Mouse (Mus musculus): ENCODE results near the gene Iqca. TPM values are rescaled to one million over a fixed set of nuclear protein-coding genes. Genes with fewer than 3 reads are reported as not detected.

Gene Iqca
- polyA plus RNA-seq, 1 experiment from 2014 or later = 0.22 TPM

DNA sequence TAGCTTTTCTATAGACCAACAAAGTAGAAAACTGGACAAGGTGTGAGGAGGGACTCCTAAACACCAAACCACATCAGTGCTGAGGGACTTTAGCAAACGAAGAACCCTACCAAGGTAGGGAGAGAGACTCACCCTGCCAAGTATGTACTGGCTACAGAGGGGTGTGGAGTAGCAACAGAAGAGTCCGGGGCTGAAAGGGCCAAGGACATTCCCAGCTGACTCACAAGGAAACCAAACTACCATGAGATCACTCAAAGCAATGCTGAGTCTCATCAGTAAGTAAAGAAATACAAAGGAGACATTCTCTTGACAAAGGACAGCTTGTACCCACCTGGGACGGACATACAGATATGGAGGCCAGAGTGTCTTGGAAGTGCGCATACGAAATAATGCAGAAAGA, 132.9 kb downstream of the Iqca start:
- Histone ChIP-seq H3K27ac (ENCODE audit: low read depth) (no peak overlapping the region), H3K4me2 (ENCODE audit: low read length) (no peak overlapping the region), H3K4me1 (replicated peaks; ENCODE audit: control insufficient read depth, insufficient read depth, low read length) (no peaks in the 10 kb centered on the region), H3K36me3 (ENCODE audit: control insufficient read depth, insufficient read depth, low read length) (no peaks in the 10 kb centered on the region), H3K9me3 (ENCODE audit: control insufficient read depth, low read length) (no peaks in the 10 kb centered on the region), H3K27me3 (replicated peaks; ENCODE audit: control insufficient read depth, insufficient read depth, low read length) (no peaks in the 10 kb centered on the region), H3K4me3 (ENCODE audit: low read depth, low read length) (no peak overlapping the region), H3K9ac (ENCODE audit: low read length) (no peak overlapping the region)
- DNase-seq (ENCODE audit: low spot score) = no peak
- no peak for ATAC-seq (replicated peaks; ENCODE audit: low FRiP score, low TSS enrichment, low read depth)
- WGBS = 87% methylated on average over 5 of the region's 5 CpGs

- Histone ChIP-seq H3K27ac (ENCODE audit: low read depth) (no peak overlapping the region), H3K4me2 (ENCODE audit: low read length) (no peak overlapping the region), H3K9ac (ENCODE audit: low read length) (no peak overlapping the region), H3K27me3 (replicated peaks; ENCODE audit: control insufficient read depth, insufficient read depth, low read length) (no peaks in the 10 kb centered on the region), H3K36me3 (ENCODE audit: control insufficient read depth, insufficient read depth, low read length) (no peaks in the 10 kb centered on the region), H3K4me3 (ENCODE audit: low read depth, low read length) (no peak overlapping the region), H3K9me3 (ENCODE audit: control insufficient read depth, low read length) (no peaks in the 10 kb centered on the region), H3K4me1 (replicated peaks; ENCODE audit: control insufficient read depth, insufficient read depth, low read length) (no peaks in the 10 kb centered on the region)
- no peak for ATAC-seq (replicated peaks; ENCODE audit: low FRiP score, low TSS enrichment, low read depth)
- 81% methylated on average over 6 of the region's 6 CpGs for WGBS
- no peak for DNase-seq (ENCODE audit: low spot score)
Observed at GRCm38 (mm10) chr1:90018071-90018470, 135.1 kb downstream of the Iqca start.

- WGBS = 74% methylated on average over 5 of the region's 5 CpGs
- no peak within 1 kb of the TSS for H3K9ac ChIP-seq (ENCODE audit: low read length)
- H3K4me1 ChIP-seq (replicated peaks; ENCODE audit: control insufficient read depth, insufficient read depth, low read length) = no peaks in the 10 kb centered on the region
Observed at GRCm38 (mm10) chr1:90014446-90014845, 138.8 kb downstream of the Iqca start, which contains the start of gene Asb18. Asb18 (minus strand) TSS chr1:90014666.

DNA sequence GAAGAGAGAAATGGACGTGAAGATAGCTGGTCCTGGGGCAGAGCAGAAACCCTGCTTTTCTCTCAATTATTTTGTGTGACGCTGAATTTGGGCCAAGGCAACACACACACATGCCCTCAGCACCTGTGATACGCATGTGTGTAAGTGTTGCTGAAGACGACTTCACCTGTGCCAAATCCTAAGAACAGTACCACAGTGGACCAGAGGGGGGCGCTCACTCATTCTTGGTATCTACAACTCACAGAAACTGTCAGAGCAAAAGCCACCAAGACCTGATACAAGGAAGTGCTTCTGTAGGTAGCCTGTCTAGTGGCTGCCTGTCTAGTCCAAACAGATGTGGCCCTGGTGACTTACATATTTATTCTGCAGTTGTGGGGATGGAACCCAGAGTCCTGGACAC, 139.9 kb downstream of the Iqca start:
- no peaks in the 10 kb centered on the region for H3K9me3 ChIP-seq (ENCODE audit: control insufficient read depth, low read length)
- no peak overlapping the region for H3K4me3 ChIP-seq (ENCODE audit: low read depth, low read length)
- no peak overlapping the region for H3K27ac ChIP-seq (ENCODE audit: low read depth)
- ATAC-seq (replicated peaks; ENCODE audit: low FRiP score, low TSS enrichment, low read depth) (no peak), DNase-seq (ENCODE audit: low spot score) (no peak)
- WGBS = 80% methylated on average over 5 of the region's 5 CpGs
- no peak overlapping the region for H3K4me2 ChIP-seq (ENCODE audit: low read length)
- no peaks in the 10 kb centered on the region for H3K36me3 ChIP-seq (ENCODE audit: control insufficient read depth, insufficient read depth, low read length)
- no peaks in the 10 kb centered on the region for H3K4me1 ChIP-seq (replicated peaks; ENCODE audit: control insufficient read depth, insufficient read depth, low read length)
- H3K27me3 ChIP-seq (replicated peaks; ENCODE audit: control insufficient read depth, insufficient read depth, low read length) = no peaks in the 10 kb centered on the region
- H3K9ac ChIP-seq (ENCODE audit: low read length) = no peak overlapping the region

More at GRCm38 (mm10) chr1:90014446-90014845, 138.8 kb downstream of the Iqca start, which contains the start of gene Asb18:
- H3K36me3 ChIP-seq (ENCODE audit: control insufficient read depth, insufficient read depth, low read length) = no peaks in the 10 kb centered on the region
- no peak within 1 kb of the TSS for H3K4me3 ChIP-seq (ENCODE audit: low read depth, low read length)
- H3K27ac ChIP-seq (ENCODE audit: low read depth) = no peak within 1 kb of the TSS
- no peaks in the 10 kb centered on the region for H3K9me3 ChIP-seq (ENCODE audit: control insufficient read depth, low read length)
- no peak for ATAC-seq (replicated peaks; ENCODE audit: low FRiP score, low TSS enrichment, low read depth)
- H3K4me2 ChIP-seq (ENCODE audit: low read length) = no peak within 1 kb of the TSS
- DNase-seq (ENCODE audit: low spot score) = no peak
- H3K27me3 ChIP-seq (replicated peaks; ENCODE audit: control insufficient read depth, insufficient read depth, low read length) = no peaks in the 10 kb centered on the region

- no peak overlapping the region for H3K27ac ChIP-seq (ENCODE audit: low read depth)
- H3K9me3 ChIP-seq (ENCODE audit: control insufficient read depth, low read length) = no peaks in the 10 kb centered on the region
- H3K4me3 ChIP-seq (ENCODE audit: low read depth, low read length) = no peak overlapping the region
- DNase-seq (ENCODE audit: low spot score) = no peak
- ATAC-seq (replicated peaks; ENCODE audit: low FRiP score, low TSS enrichment, low read depth) = no peak
- no peak overlapping the region for H3K4me2 ChIP-seq (ENCODE audit: low read length)
- WGBS = 65% methylated on average over 7 of the region's 7 CpGs
- H3K9ac ChIP-seq (ENCODE audit: low read length) = no peak overlapping the region
- H3K4me1 ChIP-seq (replicated peaks; ENCODE audit: control insufficient read depth, insufficient read depth, low read length) = no peaks in the 10 kb centered on the region
- H3K36me3 ChIP-seq (ENCODE audit: control insufficient read depth, insufficient read depth, low read length) = no peaks in the 10 kb centered on the region
- H3K27me3 ChIP-seq (replicated peaks; ENCODE audit: control insufficient read depth, insufficient read depth, low read length) = no peaks in the 10 kb centered on the region
Observed at GRCm38 (mm10) chr1:90012850-90013249, 140.4 kb downstream of the Iqca start.

- WGBS = 76% methylated on average over 3 of the region's 3 CpGs
- ATAC-seq (replicated peaks; ENCODE audit: low FRiP score, low TSS enrichment, low read depth) = no peak
- no peaks in the 10 kb centered on the region for H3K36me3 ChIP-seq (ENCODE audit: control insufficient read depth, insufficient read depth, low read length)
Observed at GRCm38 (mm10) chr1:90012168-90012567, 141.0 kb downstream of the Iqca start.

DNA sequence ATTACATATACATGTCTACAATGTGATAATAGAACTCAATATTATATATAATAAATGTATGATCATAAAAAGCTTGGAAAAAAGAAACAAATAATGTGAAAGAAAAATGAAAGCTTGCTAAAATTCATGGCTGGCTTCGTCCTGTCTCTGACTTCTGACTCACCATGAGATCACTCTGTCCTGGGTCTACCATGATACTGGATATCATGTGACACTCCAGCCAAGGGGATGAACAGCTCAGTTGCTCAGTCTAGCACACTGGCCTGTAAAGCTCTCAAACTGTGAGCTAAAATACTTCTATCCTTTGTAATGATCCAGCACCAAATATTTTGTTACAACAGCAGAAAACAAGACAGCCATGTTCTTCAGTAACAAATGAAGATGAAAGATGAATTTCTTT, 143.1 kb downstream of the Iqca start:
- DNase-seq (ENCODE audit: low spot score) = no peak
- Histone ChIP-seq H3K27ac (ENCODE audit: low read depth) (no peak overlapping the region), H3K4me2 (ENCODE audit: low read length) (no peak overlapping the region), H3K9me3 (ENCODE audit: control insufficient read depth, low read length) (no peaks in the 10 kb centered on the region), H3K36me3 (ENCODE audit: control insufficient read depth, insufficient read depth, low read length) (no peaks in the 10 kb centered on the region), H3K4me1 (replicated peaks; ENCODE audit: control insufficient read depth, insufficient read depth, low read length) (no peaks in the 10 kb centered on the region), H3K27me3 (replicated peaks; ENCODE audit: control insufficient read depth, insufficient read depth, low read length) (0 out of 2 replicates have a peak, but pooled peaks cover 6% of the 10 kb centered on the region), H3K9ac (ENCODE audit: low read length) (no peak overlapping the region), H3K4me3 (ENCODE audit: low read depth, low read length) (no peak overlapping the region)
- no peak for ATAC-seq (replicated peaks; ENCODE audit: low FRiP score, low TSS enrichment, low read depth)
- 87% methylated on average over 1 of the region's 1 CpGs for WGBS

More at GRCm38 (mm10) chr1:90012168-90012567, 141.0 kb downstream of the Iqca start:
- no peaks in the 10 kb centered on the region for H3K27me3 ChIP-seq (replicated peaks; ENCODE audit: control insufficient read depth, insufficient read depth, low read length)
- no peak overlapping the region for H3K9ac ChIP-seq (ENCODE audit: low read length)
- DNase-seq (ENCODE audit: low spot score) = no peak
- no peak overlapping the region for H3K4me2 ChIP-seq (ENCODE audit: low read length)
- no peaks in the 10 kb centered on the region for H3K9me3 ChIP-seq (ENCODE audit: control insufficient read depth, low read length)
- no peak overlapping the region for H3K4me3 ChIP-seq (ENCODE audit: low read depth, low read length)
- H3K4me1 ChIP-seq (replicated peaks; ENCODE audit: control insufficient read depth, insufficient read depth, low read length) = no peaks in the 10 kb centered on the region
- no peak overlapping the region for H3K27ac ChIP-seq (ENCODE audit: low read depth)

GRCm38 (mm10) chr1:90009188-90009587, 144.0 kb downstream of the Iqca start:
- Histone ChIP-seq H3K9ac (ENCODE audit: low read length) (no peak overlapping the region), H3K9me3 (ENCODE audit: control insufficient read depth, low read length) (no peaks in the 10 kb centered on the region), H3K4me2 (ENCODE audit: low read length) (no peak overlapping the region), H3K27me3 (replicated peaks; ENCODE audit: control insufficient read depth, insufficient read depth, low read length) (0 out of 2 replicates have a peak, but pooled peaks cover 6% of the 10 kb centered on the region), H3K27ac (ENCODE audit: low read depth) (no peak overlapping the region), H3K4me3 (ENCODE audit: low read depth, low read length) (no peak overlapping the region), H3K4me1 (replicated peaks; ENCODE audit: control insufficient read depth, insufficient read depth, low read length) (no peaks in the 10 kb centered on the region), H3K36me3 (ENCODE audit: control insufficient read depth, insufficient read depth, low read length) (no peaks in the 10 kb centered on the region)
- ATAC-seq (replicated peaks; ENCODE audit: low FRiP score, low TSS enrichment, low read depth) = no peak
- DNase-seq (ENCODE audit: low spot score) = no peak
- 87% methylated on average over 3 of the region's 3 CpGs for WGBS

DNA sequence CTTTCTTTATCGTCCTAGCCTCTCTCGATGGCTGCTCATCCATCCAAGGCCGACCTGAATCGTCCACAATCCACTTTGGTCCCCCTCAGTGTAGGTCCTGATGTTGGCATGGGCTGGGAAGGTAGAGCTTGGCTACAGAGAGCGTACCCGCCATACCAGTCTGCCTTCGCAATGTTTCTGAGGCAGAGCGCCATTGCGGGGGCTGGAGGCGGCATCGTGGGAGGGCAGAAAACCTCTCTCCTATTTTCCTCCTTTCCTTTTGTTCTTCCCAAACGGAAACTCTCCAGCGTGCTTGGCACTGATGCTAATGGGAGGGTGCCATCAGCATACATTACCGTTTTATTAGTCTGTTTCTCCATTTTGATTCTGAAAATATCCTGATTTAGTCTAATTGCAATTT, 146.5 kb downstream of the Iqca start:
- H3K4me3 ChIP-seq (ENCODE audit: low read depth, low read length) = no peak overlapping the region

More for the DNA sequence above, 146.5 kb downstream of the Iqca start:
- Histone ChIP-seq H3K4me1 (replicated peaks; ENCODE audit: control insufficient read depth, insufficient read depth, low read length) (no peaks in the 10 kb centered on the region), H3K9ac (ENCODE audit: low read length) (no peak overlapping the region), H3K9me3 (ENCODE audit: control insufficient read depth, low read length) (no peaks in the 10 kb centered on the region), H3K4me2 (ENCODE audit: low read length) (no peak overlapping the region), H3K27ac (ENCODE audit: low read depth) (no peak overlapping the region), H3K36me3 (ENCODE audit: control insufficient read depth, insufficient read depth, low read length) (no peaks in the 10 kb centered on the region), H3K27me3 (replicated peaks; ENCODE audit: control insufficient read depth, insufficient read depth, low read length) (0 out of 2 replicates have a peak, but pooled peaks cover 6% of the 10 kb centered on the region)
- DNase-seq (ENCODE audit: low spot score) (no peak), ATAC-seq (replicated peaks; ENCODE audit: low FRiP score, low TSS enrichment, low read depth) (no peak)
- 76% methylated on average over 14 of the region's 14 CpGs for WGBS

Data from intestine, embryonic 14.5 days (tissue).